Mouse (Mus musculus): Measurements from ENCODE around the gene Cap1.

GRCm38 (mm10) chr4:122854770-122855169, 31.1 kb downstream of the Cap1 start:
- TF ChIP-seq CTCF (conservative IDR thresholded peaks at IDR 0.05; ENCODE audit: low read length), result no peak
- no peak for TF ChIP-seq POU5F1 (IDR thresholded peaks at IDR 0.05; ENCODE audit: borderline replicate concordance, low read length)
- TF ChIP-seq NANOG (IDR thresholded peaks at IDR 0.05; ENCODE audit: borderline replicate concordance, low read length), result no peak

Data from E14TG2a.4 (cell line).